Mouse (Mus musculus) limb, embryonic 13.5 days (tissue): Measurements from ENCODE around the gene Htr5b. TPM values are rescaled to one million over a fixed set of nuclear protein-coding genes. Genes with fewer than 3 reads are reported as not detected.

Experiments
- ATAC-seq: fragments of 200-750 bp; cut with Nextera tagmentation; 2 replicates; pipeline ENCODE4 v1.8.0; 2017; ENCODE audit warnings: low read depth, moderate number of reproducible peaks, moderate TSS enrichment; ENCODE audit not compliant: low FRiP score
- H3K27ac ChIP-seq: fragments of 300-500 bp; sonication (generic); 2 replicates; pipeline ENCODE4 v1.5.1; 2015; ENCODE audit warnings: inconsistent platforms, mild to moderate bottlenecking, moderate library complexity
- H3K27me3 ChIP-seq: fragments of 300-500 bp; sonication (generic); 2 replicates; pipeline ENCODE4 v1.6.1; 2015; ENCODE audit warnings: mild to moderate bottlenecking, inconsistent platforms
- H3K36me3 ChIP-seq: fragments of 300-500 bp; sonication (generic); 2 replicates; pipeline ENCODE4 v1.6.1; 2015; ENCODE audit warnings: inconsistent platforms, mild to moderate bottlenecking, moderate library complexity
- H3K4me1 ChIP-seq: fragments of 300-500 bp; sonication (generic); 2 replicates; pipeline ENCODE4 v1.6.1; 2015; ENCODE audit warnings: inconsistent platforms
- H3K4me2 ChIP-seq: fragments of 300-500 bp; sonication (generic); replicated peaks from 2 replicates; pipeline ENCODE4 v1.6.1; 2015; ENCODE audit warnings: inconsistent platforms, mild to moderate bottlenecking, moderate library complexity
- H3K4me3 ChIP-seq: fragments of 300-500 bp; sonication (generic); 2 replicates; pipeline ENCODE4 v1.5.1; 2015; ENCODE audit warnings: moderate library complexity, mild to moderate bottlenecking, inconsistent platforms
- H3K9ac ChIP-seq: fragments of 300-500 bp; sonication (generic); 2 replicates; pipeline ENCODE4 v1.6.1; 2015; ENCODE audit warnings: mild to moderate bottlenecking, inconsistent platforms
- H3K9me3 ChIP-seq: fragments of 300-500 bp; sonication (generic); 2 replicates; pipeline ENCODE4 v1.6.1; 2016; ENCODE audit warnings: inconsistent platforms
- WGBS: fragments of 180-500 bp; shearing (Covaris S2); methylation state at CpG from one replicate; pipeline ENCODE4 v1.1.7; 2015; 5-methylcytosine and 5-hydroxymethylcytosine counted together
- polyA plus RNA-seq: library from polyadenylated mRNA; unstranded; fragments of >200 nt; fragmentation: Nextera tagmentation; extraction: Ambion mirVana; gene quantifications from 2 replicates; pipeline ENCODE4 v1.2.1, GENCODE M21; 2015

Gene Htr5b
- polyA plus RNA-seq, 1 experiment from 2014 or later: 0.38 TPM

DNA sequence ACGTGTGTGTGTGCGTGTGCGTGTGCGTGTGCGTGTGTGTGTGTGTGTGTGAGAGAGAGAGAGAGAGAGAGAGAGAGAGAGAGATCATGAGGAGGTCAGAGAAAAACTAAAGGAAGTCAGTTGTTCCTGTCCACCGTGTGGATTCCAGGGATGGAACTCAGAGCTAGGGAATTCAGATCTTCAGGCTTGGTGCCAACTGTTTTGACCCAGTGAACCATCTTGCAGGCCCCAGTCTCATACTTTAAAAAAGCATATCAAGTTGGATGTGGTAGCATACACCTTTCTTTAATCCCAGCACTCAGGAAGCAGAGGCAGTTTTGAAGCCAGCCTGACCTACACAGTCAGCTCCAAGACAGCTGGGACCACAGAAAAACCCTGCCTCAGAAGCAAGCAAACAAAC lies 1.0 kb upstream of the Htr5b start:
- no peak overlapping the region for H3K4me2 ChIP-seq
- peaks cover 17% of the 10 kb centered on the region for H3K4me1 ChIP-seq
- no peaks in the 10 kb centered on the region for H3K36me3 ChIP-seq
- H3K9ac ChIP-seq: no peak overlapping the region
- H3K27me3 ChIP-seq: peaks cover 38% of the 10 kb centered on the region
- H3K27ac ChIP-seq: no peak overlapping the region
- no peaks in the 10 kb centered on the region for H3K9me3 ChIP-seq
- ATAC-seq: no peak
- no peak overlapping the region for H3K4me3 ChIP-seq
- 87% methylated on average over 6 of the region's 6 CpGs for WGBS

DNA sequence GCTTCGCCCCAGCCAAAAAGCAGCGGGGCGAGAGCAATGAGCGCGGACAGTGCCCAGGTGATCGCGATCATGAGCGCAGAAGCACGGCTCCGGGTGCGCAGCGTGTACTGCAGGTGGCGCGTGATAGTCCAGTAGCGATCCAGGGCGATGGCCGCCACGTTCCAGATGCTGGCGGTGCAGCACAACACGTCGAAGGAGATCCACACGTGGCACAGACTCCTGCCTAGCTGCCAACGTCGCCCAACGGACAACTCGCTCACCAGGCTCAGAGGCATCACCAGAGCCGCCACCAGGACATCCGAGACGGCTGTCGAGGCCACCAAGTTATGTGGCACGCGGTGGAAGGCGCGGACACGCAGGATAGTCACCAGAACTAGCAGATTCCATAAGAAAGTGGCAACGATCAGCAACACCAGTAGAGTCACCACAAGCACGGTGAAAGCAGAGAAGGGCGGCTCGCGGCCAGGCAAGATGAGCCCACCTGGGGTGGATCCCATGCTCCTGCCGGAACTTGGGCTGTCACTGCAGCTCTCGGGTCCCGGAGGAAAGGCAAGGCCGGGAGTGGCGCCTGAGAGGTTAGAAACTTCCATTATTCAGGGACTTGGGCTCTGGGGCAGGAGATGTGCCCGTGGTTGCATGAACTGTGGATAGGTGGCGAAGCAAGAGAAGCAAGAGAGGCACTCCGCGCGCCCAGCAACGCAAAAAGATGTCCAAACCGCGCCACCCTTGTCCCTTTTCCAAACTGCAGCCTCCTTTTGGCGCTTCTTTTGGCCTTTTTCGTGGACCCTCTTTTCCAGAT lies 466 bp downstream of the Htr5b start:
- peak overlapping the region; percentile 44 for H3K4me3 ChIP-seq
- 14% methylated on average over 55 of the region's 55 CpGs for WGBS
- no peak overlapping the region for H3K27ac ChIP-seq
- H3K36me3 ChIP-seq: no peaks in the 10 kb centered on the region
- ATAC-seq: peak; percentile 62
- peaks cover 38% of the 10 kb centered on the region for H3K27me3 ChIP-seq
- peaks cover 17% of the 10 kb centered on the region for H3K4me1 ChIP-seq
- no peaks in the 10 kb centered on the region for H3K9me3 ChIP-seq
- H3K4me2 ChIP-seq: peak overlapping the region; percentile 82
- peak overlapping the region; percentile 53; the same call in 1 of the 2 replicates for H3K9ac ChIP-seq

- 41% methylated on average over 17 of the region's 17 CpGs for WGBS
- Histone ChIP-seq H3K4me1 (peaks cover 17% of the 10 kb centered on the region), H3K27me3 (peaks cover 38% of the 10 kb centered on the region), H3K4me3 (peak overlapping the region; percentile 44), H3K9me3 (no peaks in the 10 kb centered on the region), H3K9ac (no peak overlapping the region), H3K36me3 (no peaks in the 10 kb centered on the region), H3K4me2 (peak overlapping the region; percentile 82), H3K27ac (no peak overlapping the region)
- no peak for ATAC-seq
Measured at GRCm38 (mm10) chr1:121527061-121527460, 1.2 kb downstream of the Htr5b start.

DNA sequence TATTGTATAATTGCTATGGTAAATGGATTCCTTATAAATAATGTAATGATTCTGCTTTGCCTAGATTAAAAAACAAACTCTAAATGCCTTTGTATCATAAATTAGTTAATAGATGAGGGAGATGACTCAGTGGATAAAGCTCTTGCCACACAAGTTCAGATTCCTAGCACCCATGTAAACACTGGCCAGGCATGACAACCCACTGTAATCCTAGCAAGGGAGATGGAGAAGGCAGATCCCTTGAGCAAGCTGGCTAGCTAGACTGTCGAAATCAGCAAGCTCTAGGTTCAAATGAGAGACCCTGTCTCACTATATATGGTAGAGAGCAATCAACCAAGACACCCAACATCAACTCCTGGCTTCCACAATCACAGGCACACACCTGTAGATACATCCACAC lies 9.7 kb downstream of the Htr5b start:
- no peak for ATAC-seq
- Histone ChIP-seq H3K4me1 (no peaks in the 10 kb centered on the region), H3K9me3 (no peaks in the 10 kb centered on the region), H3K9ac (no peak overlapping the region), H3K4me2 (no peak overlapping the region), H3K4me3 (no peak overlapping the region), H3K27ac (no peak overlapping the region), H3K27me3 (no peaks in the 10 kb centered on the region), H3K36me3 (no peaks in the 10 kb centered on the region)
- 68% methylated on average over 1 of the region's 1 CpGs for WGBS

- Histone ChIP-seq H3K36me3 (peaks cover 4% of the 10 kb centered on the region; the same call in 1 of the 2 replicates), H3K27ac (no peak overlapping the region), H3K4me1 (no peaks in the 10 kb centered on the region), H3K4me2 (no peak overlapping the region), H3K9ac (no peak overlapping the region), H3K4me3 (no peak overlapping the region), H3K9me3 (no peaks in the 10 kb centered on the region; the same call in 1 of the 2 replicates), H3K27me3 (no peaks in the 10 kb centered on the region)
- WGBS: 92% methylated on average over 2 of the region's 2 CpGs
- no peak for ATAC-seq
Measured at GRCm38 (mm10) chr1:121511966-121512365, 16.3 kb downstream of the Htr5b start.

- no peaks in the 10 kb centered on the region for H3K4me1 ChIP-seq
- no peak overlapping the region for H3K4me2 ChIP-seq
- peaks cover 8% of the 10 kb centered on the region; the same call in 1 of the 2 replicates for H3K36me3 ChIP-seq
- H3K27ac ChIP-seq: no peak overlapping the region
- no peak overlapping the region for H3K9ac ChIP-seq
- H3K4me3 ChIP-seq: no peak overlapping the region
- H3K27me3 ChIP-seq: no peaks in the 10 kb centered on the region
- WGBS: 25% methylated on average over 2 of the region's 2 CpGs
- H3K9me3 ChIP-seq: no peaks in the 10 kb centered on the region; the same call in 1 of the 2 replicates
- no peak for ATAC-seq
Measured at GRCm38 (mm10) chr1:121511186-121511585, 17.1 kb downstream of the Htr5b start.

- no peaks in the 10 kb centered on the region for H3K4me1 ChIP-seq
- no peak overlapping the region for H3K9ac ChIP-seq
- no peaks in the 10 kb centered on the region; the same call in 1 of the 2 replicates for H3K9me3 ChIP-seq
- ATAC-seq: no peak
- no peaks in the 10 kb centered on the region for H3K27me3 ChIP-seq
- peaks cover 8% of the 10 kb centered on the region; the same call in 1 of the 2 replicates for H3K36me3 ChIP-seq
- 88% methylated on average over 19 of the region's 19 CpGs for WGBS
- H3K27ac ChIP-seq: no peak overlapping the region
- no peak overlapping the region for H3K4me2 ChIP-seq
- no peak overlapping the region for H3K4me3 ChIP-seq
Measured at GRCm38 (mm10) chr1:121510420-121511140, 17.7 kb downstream of the Htr5b start.

GRCm38 (mm10) chr1:121508729-121509128 lies 19.5 kb downstream of the Htr5b start:
- H3K9me3 ChIP-seq: no peaks in the 10 kb centered on the region; the same call in 1 of the 2 replicates
- peaks cover 20% of the 10 kb centered on the region for H3K36me3 ChIP-seq
- no peak for ATAC-seq
- H3K27me3 ChIP-seq: no peaks in the 10 kb centered on the region
- no peaks in the 10 kb centered on the region for H3K4me1 ChIP-seq
- no peak overlapping the region for H3K9ac ChIP-seq
- H3K4me2 ChIP-seq: no peak overlapping the region
- WGBS: 86% methylated on average over 2 of the region's 2 CpGs
- no peak overlapping the region for H3K4me3 ChIP-seq
- no peak overlapping the region for H3K27ac ChIP-seq

DNA sequence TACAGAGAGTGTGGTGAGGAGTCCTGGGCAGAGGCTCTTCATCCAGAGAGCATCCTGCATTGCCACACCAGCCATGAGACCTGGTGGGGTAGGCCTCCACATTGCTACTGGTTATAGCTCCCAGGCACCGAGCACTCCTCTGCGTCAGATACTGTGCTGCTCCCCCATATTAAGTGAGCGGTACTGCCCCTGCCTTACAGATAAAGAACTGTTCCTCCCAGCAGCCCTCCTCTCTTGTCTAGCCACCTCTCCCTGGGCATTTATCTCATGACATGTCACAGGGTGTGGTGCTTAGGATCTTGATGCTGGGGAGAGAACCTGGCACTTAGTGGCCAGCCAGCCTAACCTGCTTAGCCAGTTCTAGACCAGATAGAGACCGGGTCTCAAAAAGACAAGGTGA lies 31.2 kb downstream of the Htr5b start:
- Histone ChIP-seq H3K27me3 (no peaks in the 10 kb centered on the region), H3K27ac (no peak overlapping the region), H3K9ac (no peak overlapping the region), H3K4me1 (no peaks in the 10 kb centered on the region), H3K36me3 (peaks cover 100% of the 10 kb centered on the region), H3K9me3 (no peaks in the 10 kb centered on the region), H3K4me3 (no peak overlapping the region), H3K4me2 (no peak overlapping the region)
- WGBS: 95% methylated on average over 4 of the region's 4 CpGs
- ATAC-seq: no peak

DNA sequence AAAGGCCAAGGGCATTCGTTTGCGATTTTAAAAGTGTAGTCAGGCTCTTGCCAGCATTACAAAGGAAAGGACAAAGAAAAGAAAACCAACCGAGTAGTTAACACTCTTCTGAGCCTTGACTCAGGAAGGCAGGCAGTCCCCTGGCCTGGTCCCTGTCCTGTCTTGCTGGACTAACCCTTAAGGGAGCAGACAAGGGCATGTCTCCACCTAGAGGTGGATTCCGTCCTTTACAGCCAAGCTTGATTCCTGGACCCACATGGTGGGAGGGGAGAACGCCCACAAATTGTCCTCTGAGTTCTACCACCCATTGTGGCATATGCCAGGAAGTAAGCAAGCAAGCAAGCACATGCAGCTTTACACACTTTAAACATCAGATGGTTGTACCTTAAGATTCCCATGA lies 38.0 kb downstream of the Htr5b start:
- Histone ChIP-seq H3K4me1 (no peaks in the 10 kb centered on the region), H3K9me3 (no peaks in the 10 kb centered on the region), H3K36me3 (peaks cover 74% of the 10 kb centered on the region), H3K4me3 (no peak overlapping the region), H3K27ac (no peak overlapping the region), H3K9ac (no peak overlapping the region), H3K27me3 (no peaks in the 10 kb centered on the region), H3K4me2 (no peak overlapping the region)
- ATAC-seq: 0 out of 2 replicates have a peak, but pooled peaks have one; percentile 40
- 38% methylated on average over 5 of the region's 5 CpGs for WGBS

- Histone ChIP-seq H3K9ac (no peak overlapping the region), H3K4me1 (no peaks in the 10 kb centered on the region), H3K27me3 (no peaks in the 10 kb centered on the region), H3K4me2 (no peak overlapping the region), H3K27ac (no peak overlapping the region), H3K36me3 (peaks cover 62% of the 10 kb centered on the region), H3K9me3 (no peaks in the 10 kb centered on the region), H3K4me3 (no peak overlapping the region)
- 87% methylated on average over 6 of the region's 6 CpGs for WGBS
- no peak for ATAC-seq
Measured at GRCm38 (mm10) chr1:121486803-121487202, 41.5 kb downstream of the Htr5b start.

- Histone ChIP-seq H3K27ac (no peak overlapping the region), H3K9me3 (no peaks in the 10 kb centered on the region), H3K27me3 (no peaks in the 10 kb centered on the region), H3K36me3 (peaks cover 83% of the 10 kb centered on the region), H3K4me1 (no peaks in the 10 kb centered on the region), H3K9ac (no peak overlapping the region), H3K4me2 (no peak overlapping the region), H3K4me3 (no peak overlapping the region)
- WGBS: 86% methylated on average over 4 of the region's 4 CpGs
- no peak for ATAC-seq
Measured at GRCm38 (mm10) chr1:121483091-121483490, 45.2 kb downstream of the Htr5b start.
